Comparison of ENCODE assay signal across 9 mouse cellular contexts in the genomic region with DNA sequence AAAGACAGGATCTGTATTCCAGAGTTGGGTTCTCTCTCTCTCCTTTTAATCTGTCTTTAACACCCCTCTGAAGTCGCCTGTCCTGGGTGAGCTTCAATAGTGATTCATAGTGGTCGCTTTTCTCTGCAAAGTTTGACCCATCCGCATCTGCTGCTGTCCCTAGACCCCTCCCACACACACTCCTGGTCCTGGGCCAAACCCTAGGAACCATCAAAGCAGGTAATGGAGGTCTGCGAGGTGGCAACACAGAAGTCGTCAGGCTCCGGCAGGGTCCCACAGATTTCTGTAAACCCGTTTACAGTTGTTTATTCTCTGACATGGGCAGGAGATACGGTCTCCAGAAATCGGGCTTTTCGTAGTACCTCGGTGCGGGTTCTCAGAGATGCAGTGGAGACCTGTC.
A peak's percentile ranks its signal among the peaks of the same experiment; 100 is the strongest.
DNase-seq lines count a peak whose midpoint lies in the region; ATAC-seq and TF ChIP-seq lines count a peak whose summit lies in the region.
"Had no signal": no experiment of that assay in that cellular context is flagged by ENCODE, and none has a peak within 500 bp of the region (broad histone marks: within the 10 kb centered on the region; RNA-seq: fewer than 3 reads in every experiment).

No protein-coding gene starts in this region.

- H3K9me3 ChIP-seq in kidney, embryonic 15.5 days (replicated peaks), result no peaks in the 10 kb centered on the region
- no peaks in the 10 kb centered on the region for H3K9me3 ChIP-seq in embryonic facial prominence, embryonic 13.5 days
- no peaks in the 10 kb centered on the region for H3K9me3 ChIP-seq in hindbrain, postnatal 0 days (ENCODE audit: low read length)
- no peaks in the 10 kb centered on the region for H3K9me3 ChIP-seq in midbrain, embryonic 15.5 days

- peaks cover 22% of the 10 kb centered on the region for H3K4me1 ChIP-seq in kidney, embryonic 15.5 days
- H3K4me1 ChIP-seq in embryonic facial prominence, embryonic 13.5 days, result peaks cover 7% of the 10 kb centered on the region
- H3K4me1 ChIP-seq in hindbrain, postnatal 0 days (ENCODE audit: insufficient read depth, low read length), result 0 out of 2 replicates have a peak, but pooled peaks cover 4% of the 10 kb centered on the region
- H3K4me1 ChIP-seq in midbrain, embryonic 15.5 days, result peaks cover 30% of the 10 kb centered on the region; the same call in 1 of the 2 replicates

- no peak for DNase-seq in kidney, postnatal 14 days
- DNase-seq in hindbrain, postnatal 0 days (ENCODE audit: low spot score), result no peak
- no peak for DNase-seq in cerebellum, adult 18-20 months
- no peak for DNase-seq in embryo, embryonic 9.5 days (ENCODE audit: extremely low spot score)
- DNase-seq in adrenal gland, postnatal 10 days, result no peak

- H3K4me3 ChIP-seq in kidney, embryonic 15.5 days (replicated peaks), result peak overlapping the region; percentile 41
- peak overlapping the region; percentile 40 for H3K4me3 ChIP-seq in embryonic facial prominence, embryonic 13.5 days
- peak overlapping the region; percentile 28 for H3K4me3 ChIP-seq in hindbrain, postnatal 0 days (ENCODE audit: low read length)
- peak overlapping the region; percentile 36 for H3K4me3 ChIP-seq in midbrain, embryonic 15.5 days

- no peak overlapping the region for H3K27ac ChIP-seq in kidney, embryonic 15.5 days
- no peak overlapping the region for H3K27ac ChIP-seq in embryonic facial prominence, embryonic 13.5 days
- H3K27ac ChIP-seq in hindbrain, postnatal 0 days, result no peak overlapping the region
- H3K27ac ChIP-seq in midbrain, embryonic 15.5 days, result peak overlapping the region; percentile 84; the same call in 1 of the 2 replicates
- H3K27ac ChIP-seq: macrophage had no signal

- no peaks in the 10 kb centered on the region for H3K36me3 ChIP-seq in kidney, embryonic 15.5 days
- H3K36me3 ChIP-seq in embryonic facial prominence, embryonic 13.5 days, result no peaks in the 10 kb centered on the region
- H3K36me3 ChIP-seq in hindbrain, postnatal 0 days (ENCODE audit: insufficient read depth, low read length), result no peaks in the 10 kb centered on the region
- no peaks in the 10 kb centered on the region for H3K36me3 ChIP-seq in midbrain, embryonic 15.5 days (replicated peaks)

- no peak for TF ChIP-seq CTCF in hindbrain, postnatal 0 days (IDR thresholded peaks at IDR 0.05; ENCODE audit: low read depth)

- no peak for ATAC-seq in kidney, embryonic 15.5 days (replicated peaks; ENCODE audit: low FRiP score)
- ATAC-seq in embryonic facial prominence, embryonic 13.5 days (ENCODE audit: insufficient number of reproducible peaks, insufficient read depth, low FRiP score, low TSS enrichment, low read depth), result no peak
- ATAC-seq in hindbrain, postnatal 0 days, result no peak
- ATAC-seq in midbrain, embryonic 15.5 days (replicated peaks), result no peak

- 34% methylated on average over 12 of the region's 12 CpGs for WGBS in kidney, embryonic 15.5 days
- 36% methylated on average over 12 of the region's 12 CpGs for WGBS in embryonic facial prominence, embryonic 13.5 days
- WGBS in hindbrain, postnatal 0 days, result 61% methylated on average over 12 of the region's 12 CpGs
- WGBS in midbrain, embryonic 15.5 days, result 54% methylated on average over 12 of the region's 12 CpGs

- no peak overlapping the region for H3K9ac ChIP-seq in kidney, embryonic 15.5 days
- H3K9ac ChIP-seq in embryonic facial prominence, embryonic 13.5 days, result peak overlapping the region; percentile 57; the same call in 1 of the 2 replicates
- H3K9ac ChIP-seq in hindbrain, postnatal 0 days (replicated peaks; ENCODE audit: low read length), result no peak overlapping the region
- peak overlapping the region; percentile 44; the same call in 1 of the 2 replicates for H3K9ac ChIP-seq in midbrain, embryonic 15.5 days

- peak overlapping the region; percentile 80 for H3K4me2 ChIP-seq in kidney, embryonic 15.5 days
- H3K4me2 ChIP-seq in embryonic facial prominence, embryonic 13.5 days, result peak overlapping the region; percentile 70
- H3K4me2 ChIP-seq in hindbrain, postnatal 0 days (ENCODE audit: low read depth, low read length), result peak overlapping the region; percentile 56
- H3K4me2 ChIP-seq in midbrain, embryonic 15.5 days, result peak overlapping the region; percentile 59

- H3K27me3 ChIP-seq in kidney, embryonic 15.5 days, result peaks cover 28% of the 10 kb centered on the region
- peaks cover 40% of the 10 kb centered on the region for H3K27me3 ChIP-seq in embryonic facial prominence, embryonic 13.5 days
- no peaks in the 10 kb centered on the region for H3K27me3 ChIP-seq in hindbrain, postnatal 0 days (ENCODE audit: insufficient read depth, low read length)
- no peaks in the 10 kb centered on the region for H3K27me3 ChIP-seq in midbrain, embryonic 15.5 days (replicated peaks)

Comparison
In these comparisons a context has a peak if more than half of its experiments do, and no peak if none do; other contexts are left out.
1. H3K9ac ChIP-seq: peak in embryonic facial prominence, embryonic 13.5 days (single experiment) and midbrain, embryonic 15.5 days (single experiment); none in kidney, embryonic 15.5 days (single experiment) and hindbrain, postnatal 0 days (single experiment).
2. Peak in every context shown above with its lines, with median percentiles within 50 percentile points of each other: H3K4me2 ChIP-seq and H3K4me3 ChIP-seq.